Mouse (Mus musculus): ENCODE data around the gene Ankrd54.
"Not testable (repeated sequence)": the region's sequence is repeated elsewhere in the genome, so short reads cannot be mapped to it uniquely, and the experiment has no call there.

Ankrd54 gene

DNA sequence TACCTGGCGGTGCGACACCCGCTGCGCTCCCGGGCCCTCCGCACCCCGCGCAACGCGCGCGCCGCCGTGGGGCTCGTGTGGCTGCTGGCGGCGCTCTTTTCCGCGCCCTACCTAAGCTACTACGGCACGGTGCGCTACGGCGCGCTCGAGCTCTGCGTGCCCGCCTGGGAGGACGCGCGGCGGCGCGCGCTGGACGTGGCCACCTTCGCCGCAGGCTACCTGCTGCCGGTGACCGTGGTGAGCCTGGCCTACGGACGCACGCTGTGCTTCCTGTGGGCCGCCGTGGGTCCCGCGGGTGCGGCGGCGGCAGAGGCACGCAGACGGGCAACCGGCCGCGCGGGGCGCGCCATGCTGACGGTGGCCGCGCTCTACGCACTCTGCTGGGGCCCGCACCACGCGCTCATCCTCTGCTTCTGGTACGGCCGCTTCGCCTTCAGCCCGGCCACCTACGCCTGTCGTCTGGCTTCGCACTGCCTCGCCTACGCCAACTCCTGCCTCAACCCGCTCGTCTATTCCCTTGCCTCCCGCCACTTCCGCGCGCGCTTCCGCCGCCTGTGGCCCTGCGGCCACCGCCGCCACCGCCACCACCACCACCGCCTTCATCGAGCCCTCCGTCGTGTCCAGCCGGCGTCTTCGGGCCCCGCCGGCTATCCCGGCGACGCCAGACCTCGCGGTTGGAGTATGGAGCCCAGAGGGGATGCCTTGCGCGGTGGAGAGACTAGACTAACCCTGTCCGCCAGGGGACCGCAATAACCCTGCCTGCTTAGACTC lies 19.8 kb downstream of the Ankrd54 start:
- in situ Hi-C loops (cut with MboI, MseI) = no loop called here

DNA sequence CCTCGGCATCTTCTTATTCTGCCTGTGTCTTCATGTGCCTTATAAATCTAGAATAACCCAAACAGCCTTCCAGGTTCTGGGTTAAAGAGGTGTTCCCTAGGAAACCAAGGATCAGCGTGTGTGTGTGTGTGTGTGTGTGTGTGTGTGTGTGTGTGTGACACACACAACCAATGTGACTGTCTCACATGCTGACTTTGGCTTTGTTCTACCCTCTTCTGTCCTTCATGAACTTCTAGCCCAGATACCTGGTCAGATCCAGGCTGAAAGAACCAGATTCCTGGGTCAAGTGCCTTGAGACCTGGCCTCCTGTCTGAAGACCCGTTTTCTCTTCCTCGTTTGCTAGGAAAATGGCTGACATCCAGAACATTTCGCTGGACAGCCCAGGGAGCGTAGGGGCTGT lies 21.1 kb downstream of the Ankrd54 start, which contains the start of gene Galr3:
TSS of gene Galr3 (plus strand) at position 301 of the 400 bp plus-strand sequence.
- in situ Hi-C loops (cut with MboI, MseI) = no loop called here

DNA sequence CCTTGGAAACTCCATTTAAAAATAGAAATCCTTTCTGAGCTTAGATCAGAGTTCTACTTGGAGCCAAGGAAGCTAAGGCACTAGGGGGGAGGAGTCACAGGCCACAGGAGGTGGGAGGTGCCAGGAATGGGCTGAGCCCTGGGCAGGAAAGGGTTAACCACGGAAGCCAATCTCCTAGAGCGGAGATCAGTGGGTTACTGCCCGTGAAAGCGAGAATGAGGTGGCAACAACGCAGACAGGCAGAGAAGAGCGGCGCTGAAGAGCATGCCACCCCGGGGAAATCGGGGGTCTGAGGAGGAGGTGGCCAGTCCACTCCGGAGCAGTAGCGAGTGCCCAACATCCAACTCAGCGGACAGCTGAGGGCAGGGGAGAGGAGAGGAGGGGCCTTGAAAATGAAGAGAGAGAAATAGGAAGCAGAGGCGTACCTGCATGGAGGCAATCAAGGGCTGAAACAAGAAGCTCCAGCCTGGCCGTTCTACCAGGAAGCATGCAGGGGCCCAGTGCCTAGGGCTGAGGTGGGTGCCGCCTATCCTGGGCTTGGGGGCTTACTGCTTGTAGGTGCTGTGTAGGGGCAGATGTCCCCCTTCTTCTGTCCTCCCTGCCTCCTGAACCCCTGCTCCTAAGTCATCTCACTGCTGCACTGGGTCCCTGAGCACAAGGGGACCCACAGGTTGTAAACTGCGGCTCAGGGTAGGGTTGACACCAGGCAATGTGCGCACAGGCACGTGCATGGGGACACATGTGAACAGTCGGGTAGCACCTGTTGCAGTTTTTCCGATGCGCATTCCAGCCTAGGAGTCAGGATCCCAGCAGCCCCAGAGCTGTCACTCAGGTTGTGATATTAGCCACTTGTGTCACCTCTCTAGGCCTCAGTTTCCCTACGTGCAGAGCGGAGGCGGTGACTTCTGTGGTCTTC lies 21.9 kb downstream of the Ankrd54 start:
- in situ Hi-C loops (cut with MboI, MseI) = no loop called here

DNA sequence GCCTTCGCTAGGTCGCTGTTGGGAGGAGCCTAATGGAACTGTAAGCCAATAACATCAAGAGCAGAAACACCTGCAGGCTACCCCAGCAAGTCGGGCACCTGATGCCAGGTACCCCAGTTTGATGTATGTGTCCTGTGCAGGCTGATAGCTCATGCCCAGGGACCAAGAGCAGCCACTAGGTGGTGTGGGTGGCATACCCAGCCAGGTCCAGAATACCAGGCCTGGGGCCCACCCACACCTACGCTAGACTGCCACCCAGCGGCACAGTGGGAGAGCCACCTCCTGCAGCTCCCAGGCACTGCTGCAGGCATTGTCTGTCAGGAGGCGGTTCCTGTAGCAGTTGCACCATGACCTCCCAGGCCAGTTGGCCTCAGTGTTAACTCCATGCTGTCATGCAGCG lies 23.8 kb downstream of the Ankrd54 start:
- in situ Hi-C loops (cut with MboI, MseI) = no loop called here

DNA sequence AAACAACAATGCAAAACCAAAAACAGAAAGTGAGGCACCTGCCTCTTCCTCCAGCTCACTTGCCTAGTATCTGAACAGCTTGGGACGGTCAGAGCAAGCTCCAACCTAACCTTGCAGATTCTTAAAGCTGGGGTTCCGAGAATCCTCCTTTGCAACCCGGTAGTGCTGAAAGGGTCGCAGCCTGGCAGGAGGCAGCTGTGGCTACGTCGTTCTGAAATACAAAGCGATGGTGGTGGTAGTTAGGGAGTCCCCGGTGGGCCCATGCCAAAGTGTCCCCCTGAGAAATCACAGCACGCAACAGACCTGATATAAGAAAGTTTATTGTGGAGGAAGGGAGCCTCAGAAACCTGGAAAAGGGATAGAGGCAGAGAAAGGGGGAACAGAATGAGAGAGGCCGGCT lies 24.4 kb downstream of the Ankrd54 start:
- in situ Hi-C loops (cut with MboI, MseI) = no loop called here

DNA sequence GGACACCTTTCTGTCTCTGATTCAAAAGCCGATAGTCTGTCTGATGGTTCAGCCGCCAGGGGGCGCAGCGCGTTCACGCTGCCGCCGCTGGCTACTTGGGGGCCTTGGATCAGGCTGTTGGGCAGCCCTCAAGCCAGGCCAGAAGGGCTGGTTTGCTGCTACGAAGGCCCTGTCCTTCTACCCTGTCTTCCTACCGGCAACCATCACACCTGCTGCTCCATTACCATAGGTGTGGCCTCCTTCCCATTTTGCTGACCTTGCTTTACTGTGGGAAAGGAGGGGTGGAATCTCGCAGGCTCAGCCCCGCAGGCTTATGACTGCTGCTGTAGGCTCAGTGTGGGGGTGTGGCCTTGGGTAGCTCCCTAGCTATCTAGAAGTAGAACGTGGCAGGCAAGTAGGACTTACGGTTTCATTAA lies 24.8 kb downstream of the Ankrd54 start:
- in situ Hi-C loops (cut with MboI, MseI) = no loop called here

DNA sequence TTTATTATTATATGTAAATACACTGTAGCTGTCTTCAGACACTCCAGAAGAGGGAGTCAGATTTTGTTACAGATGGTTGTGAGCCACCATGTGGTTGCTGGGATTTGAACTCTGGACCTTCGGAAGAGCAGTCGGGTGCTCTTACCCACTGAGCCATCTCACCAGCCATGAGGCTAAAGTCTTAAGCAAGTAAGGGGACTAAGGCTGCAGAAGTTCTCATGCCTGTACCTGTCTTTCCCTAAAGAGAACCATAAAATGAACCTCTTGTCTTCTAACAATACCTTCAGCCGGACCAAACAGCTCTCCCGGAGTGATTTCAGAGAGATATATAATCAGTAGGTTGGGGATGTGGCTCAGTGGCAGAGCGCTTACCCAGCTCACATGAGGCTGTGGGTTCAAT lies 30.8 kb downstream of the Ankrd54 start:
- in situ Hi-C loops (cut with MboI, MseI) = not testable (repeated sequence)

DNA sequence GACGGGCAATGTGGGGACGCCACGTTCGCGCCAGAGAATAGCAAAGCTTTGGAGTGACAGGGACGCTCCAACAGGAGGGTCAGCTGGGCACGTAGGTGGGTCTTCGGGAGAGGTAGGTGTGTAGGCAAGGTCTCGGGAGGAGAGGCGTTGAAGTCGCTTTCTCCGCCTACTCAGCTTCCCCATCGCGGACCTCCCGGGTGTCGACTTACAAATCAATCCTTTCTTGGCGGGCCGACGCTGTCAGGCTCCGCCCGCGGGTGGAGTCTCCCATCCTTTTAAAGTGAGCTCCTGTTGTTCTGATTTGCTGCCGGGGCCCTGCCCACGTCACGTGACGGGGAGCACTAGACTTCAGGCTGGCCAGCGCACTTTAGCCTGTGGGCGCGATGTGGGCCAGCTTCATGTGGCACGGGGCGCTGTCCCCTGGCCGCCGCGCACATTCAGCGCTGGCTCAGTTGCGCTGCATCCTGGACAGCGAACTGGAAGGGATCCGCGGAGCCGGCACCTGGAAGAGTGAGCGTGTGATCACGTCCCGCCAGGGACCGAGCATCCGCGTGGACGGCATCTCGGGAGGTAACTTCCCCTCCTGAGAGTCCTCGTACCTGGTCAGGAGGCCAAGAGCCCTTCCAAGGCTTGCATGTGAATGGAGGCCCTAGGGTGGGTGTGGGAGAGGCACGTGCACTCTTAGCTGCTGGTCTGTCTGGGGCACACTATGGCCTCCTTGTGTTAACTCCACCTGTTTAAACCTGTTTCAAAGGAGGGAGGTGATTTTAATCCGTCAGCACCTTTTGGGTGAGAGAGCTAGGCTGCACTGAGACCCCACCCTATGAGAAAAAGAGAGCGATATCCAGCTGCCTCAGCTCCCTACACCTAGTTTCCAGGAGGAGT lies 31.9 kb downstream of the Ankrd54 start:
- in situ Hi-C loops (cut with MboI, MseI) = no loop called here

DNA sequence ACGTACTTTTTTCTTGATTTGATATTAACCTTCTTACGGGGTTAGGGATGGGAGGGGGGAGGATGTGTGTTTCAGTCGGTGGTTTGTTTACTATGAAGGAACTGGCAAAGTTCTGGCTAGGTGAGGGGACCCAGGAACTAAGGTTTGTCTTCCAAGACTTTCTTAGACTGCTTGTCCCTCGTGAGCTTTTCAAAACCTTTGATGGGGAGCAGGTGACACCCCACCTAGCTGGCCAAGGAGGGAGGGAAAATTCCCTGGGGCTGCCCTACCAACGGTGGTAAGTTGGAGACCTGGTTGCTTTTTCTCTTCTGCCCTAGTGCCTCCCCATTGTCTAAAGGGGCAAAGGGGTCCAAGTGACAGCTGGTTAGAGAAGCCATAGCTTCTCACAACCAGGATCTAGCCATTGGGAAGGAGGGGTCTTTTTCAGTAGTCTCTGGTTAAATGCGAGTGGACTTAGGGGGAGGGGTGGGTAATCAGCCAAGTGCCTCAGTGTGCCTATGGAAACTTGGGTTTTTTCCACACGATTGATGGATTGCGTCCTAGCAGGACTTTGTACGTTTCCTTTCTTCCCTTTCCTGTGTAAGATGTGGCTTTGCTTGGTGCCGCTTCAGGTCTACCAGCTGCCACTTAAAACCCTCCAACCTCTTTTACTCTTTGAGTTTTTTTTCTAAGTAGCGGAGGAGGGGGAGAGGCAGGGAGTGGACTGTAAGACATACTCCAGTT lies 33.0 kb downstream of the Ankrd54 start:
- in situ Hi-C loops (cut with MboI, MseI) = no loop called here

DNA sequence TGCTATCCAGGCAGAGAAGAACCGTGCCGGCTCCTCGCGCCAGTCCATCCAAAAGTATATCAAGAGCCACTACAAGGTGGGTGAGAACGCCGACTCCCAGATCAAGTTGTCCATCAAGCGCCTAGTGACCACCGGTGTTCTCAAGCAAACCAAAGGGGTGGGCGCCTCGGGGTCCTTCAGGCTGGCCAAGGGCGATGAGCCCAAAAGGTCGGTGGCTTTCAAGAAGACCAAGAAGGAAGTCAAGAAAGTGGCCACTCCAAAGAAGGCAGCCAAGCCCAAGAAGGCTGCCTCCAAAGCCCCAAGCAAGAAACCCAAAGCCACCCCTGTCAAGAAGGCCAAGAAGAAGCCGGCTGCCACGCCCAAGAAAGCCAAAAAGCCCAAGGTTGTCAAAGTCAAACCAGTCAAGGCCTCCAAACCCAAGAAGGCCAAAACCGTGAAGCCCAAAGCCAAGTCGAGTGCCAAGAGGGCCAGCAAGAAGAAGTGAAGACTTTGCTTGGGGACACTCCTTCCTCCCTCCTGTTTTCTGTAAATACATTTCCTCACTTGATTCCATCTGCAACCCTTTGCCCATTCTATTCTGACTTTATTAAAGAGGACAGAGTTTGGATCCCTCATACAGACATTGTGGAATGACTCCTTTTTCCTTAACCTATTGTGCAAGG lies 33.7 kb downstream of the Ankrd54 start:
- in situ Hi-C loops (cut with MboI, MseI) = no loop called here

DNA sequence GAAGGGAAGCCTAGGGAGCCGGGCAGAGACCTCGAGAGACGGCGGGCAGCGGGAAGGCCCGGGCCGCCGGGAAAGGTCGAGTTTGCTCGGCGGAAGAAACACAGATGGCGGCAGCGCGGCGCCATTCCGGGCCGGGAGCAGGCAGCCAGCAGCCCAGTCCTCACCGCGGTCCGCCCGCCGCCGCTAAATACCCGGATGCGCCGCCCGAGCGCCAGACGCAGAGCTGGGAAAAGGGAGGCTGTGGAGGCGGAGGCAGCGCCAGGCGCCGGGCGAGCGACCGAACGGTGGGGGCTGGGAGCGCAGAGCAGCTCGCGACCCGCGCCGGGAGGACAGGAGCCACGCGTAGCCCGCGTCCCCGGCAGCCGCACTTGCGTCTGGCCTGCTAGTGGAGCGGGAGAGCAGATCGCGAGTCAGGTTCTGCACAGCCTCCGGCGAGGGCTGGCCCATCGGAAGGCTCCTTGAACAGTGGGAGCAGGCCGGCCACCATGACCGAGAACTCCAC lies 34.4 kb downstream of the Ankrd54 start, which contains the start of gene H1f0:
TSS of gene H1f0 (plus strand) at position 214 of the 502 bp plus-strand sequence.
- in situ Hi-C loops (cut with MboI, MseI) = no loop called here

DNA sequence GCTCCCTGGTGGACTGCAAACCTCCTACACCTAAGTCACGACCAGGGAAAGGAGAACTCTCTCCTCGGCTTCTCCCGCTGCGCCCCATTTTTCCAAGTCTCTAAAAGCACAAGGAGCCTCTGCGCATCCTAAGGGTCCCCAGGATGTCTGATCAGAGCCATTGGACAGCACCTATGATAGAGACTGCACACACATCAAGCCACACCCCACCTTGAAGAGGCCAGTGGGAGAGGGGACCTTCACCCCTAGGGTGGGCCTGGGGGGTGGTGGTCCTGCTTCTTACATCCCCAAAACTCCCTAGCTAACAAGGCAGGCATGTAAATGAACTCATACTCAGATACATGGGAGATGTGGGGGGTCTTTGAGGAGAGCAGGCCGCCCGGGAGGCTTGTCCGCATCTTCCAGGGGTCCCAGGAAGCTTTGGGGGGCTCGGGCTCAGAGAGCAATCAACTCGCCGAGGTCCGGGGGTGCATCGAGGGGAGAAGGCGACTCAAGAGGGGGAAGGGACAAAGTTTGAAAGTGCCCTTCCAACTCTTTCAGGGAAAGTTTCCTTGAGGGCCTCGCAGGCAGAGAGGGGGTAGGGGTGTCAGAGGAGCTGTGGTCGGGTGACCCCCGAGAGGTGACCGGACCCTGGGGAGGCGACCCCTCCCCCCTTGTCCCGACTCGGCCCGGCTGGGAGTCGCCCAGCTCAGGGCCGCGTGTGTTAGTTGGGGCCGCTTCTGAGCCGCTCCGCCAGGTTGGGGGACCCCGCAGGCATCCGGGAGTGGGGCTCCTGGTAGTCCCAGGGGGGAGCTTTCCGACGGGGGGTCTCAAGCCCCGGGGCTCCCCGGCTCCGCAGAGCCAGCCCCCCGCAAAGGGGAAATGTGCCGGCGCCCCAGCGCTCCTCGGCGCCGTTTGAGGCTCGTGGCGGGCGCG lies 35.1 kb downstream of the Ankrd54 start:
- in situ Hi-C loops (cut with MboI, MseI) = no loop called here

DNA sequence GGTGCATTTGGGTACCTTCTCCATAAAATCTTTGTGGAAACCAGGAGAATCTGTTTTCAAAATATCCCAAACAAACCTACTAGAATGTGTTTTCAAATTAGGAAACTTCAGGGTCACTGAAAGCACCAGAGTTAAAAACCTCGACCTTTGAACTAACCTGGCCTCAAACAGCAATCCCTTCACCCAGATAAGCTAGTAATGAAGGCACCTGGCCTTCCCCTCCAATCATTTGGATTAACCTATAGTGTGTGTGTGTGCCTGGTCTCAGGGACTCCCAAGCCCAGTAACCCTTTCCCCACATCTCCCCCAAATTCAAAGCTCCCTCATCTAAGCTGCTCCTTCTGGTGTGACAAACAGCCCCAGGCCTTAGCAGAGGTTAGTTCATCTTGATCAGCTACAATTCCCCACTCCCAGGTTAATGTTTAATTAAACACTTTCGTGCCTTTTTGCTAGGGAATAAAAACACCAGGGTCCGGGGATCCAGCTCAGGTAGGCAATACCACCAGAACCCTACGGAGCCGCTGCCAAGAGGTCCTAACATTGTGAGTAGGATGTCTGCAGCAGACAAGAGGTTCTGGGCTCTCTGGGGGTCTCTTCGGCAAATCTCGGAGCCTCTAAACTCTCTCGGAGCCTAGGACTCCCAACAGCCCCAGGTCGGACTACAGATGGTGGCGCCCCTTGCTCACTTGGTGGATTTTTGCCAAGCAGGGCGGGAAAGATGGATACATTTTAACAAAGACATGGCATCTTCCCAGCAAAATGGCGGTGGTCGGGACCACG lies 36.0 kb downstream of the Ankrd54 start:
- in situ Hi-C loops (cut with MboI, MseI) = no loop called here

DNA sequence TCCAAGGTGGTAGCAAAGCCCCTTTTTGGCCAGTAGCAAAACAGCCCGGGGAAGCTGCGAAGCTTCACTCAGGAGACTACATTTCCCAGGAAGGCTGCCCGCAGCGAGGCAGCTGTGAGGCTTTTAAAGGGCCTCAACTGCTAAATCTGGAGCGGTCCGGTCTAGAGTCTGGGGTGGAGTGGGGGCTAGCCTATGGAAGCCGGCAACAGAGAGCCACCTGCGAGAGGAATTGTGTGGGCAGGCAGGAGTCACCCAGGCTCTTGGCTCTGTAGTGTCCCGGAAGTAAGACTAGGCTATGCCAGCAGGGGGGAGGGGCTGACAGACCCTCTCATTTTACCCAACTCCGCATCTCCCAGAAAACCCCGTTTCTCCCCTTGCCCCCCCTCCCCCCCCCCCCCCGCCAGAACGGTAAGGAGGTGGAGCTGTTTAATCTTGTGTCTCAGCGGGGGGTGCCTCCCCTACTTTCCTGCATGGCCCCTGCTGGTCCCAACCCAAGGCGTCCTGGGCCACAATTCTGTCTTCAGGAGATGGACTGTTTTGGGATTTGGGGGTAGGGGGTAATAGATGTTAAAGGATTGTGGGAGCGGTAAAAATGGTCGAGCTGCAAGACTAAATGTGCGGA lies 36.9 kb downstream of the Ankrd54 start:
- in situ Hi-C loops (cut with MboI, MseI) = no loop called here

DNA sequence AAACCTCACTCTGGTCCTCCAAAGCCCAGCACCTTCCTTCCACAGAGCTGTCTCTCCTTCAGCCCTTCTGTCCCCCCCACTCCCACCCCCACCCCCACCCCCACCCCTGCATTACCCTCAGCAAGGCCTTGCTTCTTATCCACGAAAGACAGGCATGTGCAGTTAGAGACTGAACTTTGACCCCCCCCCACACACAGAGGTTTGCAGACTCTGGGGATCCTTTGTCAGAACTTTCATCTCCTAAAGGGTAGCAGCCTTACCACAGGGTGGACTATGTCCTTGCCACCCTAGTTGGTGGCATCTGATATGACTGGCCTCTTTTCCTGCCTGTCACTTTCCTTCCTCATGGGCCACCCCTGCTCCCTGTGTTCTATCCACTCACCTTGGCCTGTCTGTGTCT lies 39.3 kb downstream of the Ankrd54 start:
- in situ Hi-C loops (cut with MboI, MseI) = no loop called here

DNA sequence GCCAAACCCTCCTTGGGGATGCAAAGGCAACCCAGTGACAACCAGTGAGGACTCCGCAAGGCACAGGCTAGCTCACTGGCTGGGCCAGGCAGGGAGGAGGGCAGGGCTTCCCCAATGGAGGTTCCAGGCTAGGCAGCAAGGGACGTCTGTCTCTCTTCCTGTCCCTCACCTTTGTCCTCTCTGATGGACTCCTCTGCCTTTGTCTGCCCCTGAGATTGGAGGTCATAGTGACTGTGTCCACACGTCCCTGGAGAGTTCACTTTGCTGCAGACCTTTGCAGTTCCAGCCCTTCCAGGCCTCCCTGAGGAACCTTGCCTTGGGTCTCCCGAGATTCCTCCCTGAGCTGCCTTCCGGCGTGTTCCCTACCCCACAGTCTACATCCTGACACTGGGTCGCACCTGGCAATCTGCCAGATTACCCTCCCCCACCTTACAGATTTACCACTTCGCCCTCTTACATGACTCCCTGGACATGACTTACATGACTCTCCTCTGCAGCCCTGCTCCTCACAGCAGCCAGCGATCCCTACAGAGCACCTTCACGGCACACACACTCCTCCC lies 39.9 kb downstream of the Ankrd54 start:
- in situ Hi-C loops (cut with MboI, MseI) = no loop called here

DNA sequence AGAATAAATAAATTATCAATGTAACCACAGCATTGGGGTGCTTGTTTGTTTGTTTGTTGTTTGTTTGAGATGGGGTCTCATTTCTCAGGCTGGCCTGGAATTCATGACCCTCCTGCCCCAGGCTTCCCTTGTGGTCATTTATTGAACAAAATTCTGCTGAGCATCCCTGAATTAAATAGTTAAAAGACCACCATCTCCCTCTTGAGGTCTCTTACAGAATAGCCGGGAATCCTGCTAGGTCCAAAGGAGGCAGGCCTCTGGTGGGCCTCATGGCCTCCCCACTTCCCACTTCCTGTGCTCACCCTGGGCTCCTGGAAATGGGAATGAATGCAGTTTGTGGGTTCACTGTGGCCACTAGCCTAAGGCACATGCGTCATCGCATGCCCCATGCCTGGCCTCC lies 43.8 kb downstream of the Ankrd54 start:
- in situ Hi-C loops (cut with MboI, MseI) = no loop called here

DNA sequence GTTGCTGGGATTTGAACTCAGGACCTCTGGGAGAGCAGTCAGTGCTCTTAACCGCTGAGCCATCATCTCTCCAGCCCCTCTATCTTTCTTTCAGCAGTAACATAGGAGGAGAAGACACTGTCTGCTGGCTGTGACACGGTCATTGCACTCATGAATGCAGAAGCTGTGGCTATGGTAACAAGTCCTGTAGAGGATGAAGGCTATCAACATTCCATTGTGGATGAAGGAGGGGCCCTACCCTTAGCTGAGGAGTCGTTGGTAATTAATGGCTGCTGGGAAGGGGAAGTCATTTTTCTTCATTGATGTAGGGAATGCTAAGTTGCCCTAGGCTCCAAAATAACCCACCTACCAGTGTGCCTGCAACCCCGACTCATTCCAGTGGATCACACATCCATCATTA lies 44.5 kb downstream of the Ankrd54 start:
- in situ Hi-C loops (cut with MboI, MseI) = no loop called here
